Mouse (Mus musculus) brain, embryonic 14.5 days (tissue): Measurements from ENCODE around the gene Ccdc106.

Experiments
- CTCF ChIP-seq: fragments of 200-500 bp; IDR thresholded peaks from 2 replicates; pipeline ENCODE4 v1.5.1; 2012; ENCODE audit warnings: inconsistent platforms, mild to moderate bottlenecking, moderate library complexity, borderline replicate concordance; ENCODE audit not compliant: insufficient read depth, insufficient read length; ENCODE audit errors: extremely low read depth
- POLR2A ChIP-seq: fragments of 200-500 bp; IDR thresholded peaks from 2 replicates; pipeline ENCODE4 v1.6.1; 2012; ENCODE audit warnings: mild to moderate bottlenecking, inconsistent platforms, borderline replicate concordance; ENCODE audit not compliant: poor library complexity, insufficient read depth, insufficient read length, severe bottlenecking; ENCODE audit errors: extremely low read depth

GRCm38 (mm10) chr7:5092381-5092780 lies 72.0 kb downstream of the Ccdc106 start:
- TF ChIP-seq CTCF (no peak), POLR2A (no peak)
